Mouse (Mus musculus) stomach, embryonic 14.5 days (tissue): ENCODE measurements around the gene Podxl2. TPM values are rescaled to one million over a fixed set of nuclear protein-coding genes. Genes with fewer than 3 reads are reported as not detected.

Source experiments
- ATAC-seq: fragments of 200-750 bp; cut with Nextera tagmentation; 2 replicates; pipeline ENCODE4 v1.8.0; 2017; ENCODE audit warnings: low read depth, moderate TSS enrichment; ENCODE audit not compliant: insufficient number of reproducible peaks, insufficient read depth, low FRiP score
- H3K27ac ChIP-seq: fragments of 300-500 bp; sonication (generic); 2 replicates; pipeline ENCODE4 v1.5.1; 2014; ENCODE audit warnings: mild to moderate bottlenecking, low read length, moderate library complexity, mixed read lengths
- H3K27me3 ChIP-seq: fragments of 300-500 bp; sonication (generic); 2 replicates; pipeline ENCODE4 v1.6.1; 2014; ENCODE audit warnings: low read length, control low read depth, mixed read lengths; ENCODE audit not compliant: control insufficient read depth, insufficient read depth
- H3K36me3 ChIP-seq: fragments of 300-500 bp; sonication (generic); 2 replicates; pipeline ENCODE4 v1.6.1; 2014; ENCODE audit warnings: mild to moderate bottlenecking, control low read depth, low read length, moderate library complexity, mixed read lengths; ENCODE audit not compliant: control insufficient read depth, insufficient read depth
- H3K4me1 ChIP-seq: fragments of 300-500 bp; sonication (generic); 2 replicates; pipeline ENCODE4 v1.6.1; 2014; ENCODE audit warnings: low read length, control low read depth, mixed read lengths; ENCODE audit not compliant: control insufficient read depth, insufficient read depth
- H3K4me2 ChIP-seq: fragments of 300-500 bp; sonication (generic); replicated peaks from 2 replicates; pipeline ENCODE4 v1.6.1; 2014; ENCODE audit warnings: low read depth, low read length, control low read depth
- H3K4me3 ChIP-seq: fragments of 300-500 bp; sonication (generic); 2 replicates; pipeline ENCODE4 v1.5.1; 2014; ENCODE audit warnings: low read depth, low read length, control low read depth
- H3K9ac ChIP-seq: fragments of 300-500 bp; sonication (generic); replicated peaks from 2 replicates; pipeline ENCODE4 v1.6.1; 2014; ENCODE audit warnings: low read depth, mild to moderate bottlenecking, control low read depth, low read length, moderate library complexity, mixed read lengths
- H3K9me3 ChIP-seq: fragments of 300-500 bp; sonication (generic); 2 replicates; pipeline ENCODE4 v1.6.1; 2016; ENCODE audit warnings: low read depth, low read length, control low read depth; ENCODE audit not compliant: control insufficient read depth
- WGBS: fragments of 180-500 bp; shearing (Covaris S2); extraction: QIAGEN DNeasy Blood & Tissue Kit; methylation state at CpG from one replicate; pipeline ENCODE4 v1.1.7; 2014; 5-methylcytosine and 5-hydroxymethylcytosine counted together
- polyA plus RNA-seq: library from polyadenylated mRNA; unstranded; fragments of >200 nt; fragmentation: Nextera tagmentation; extraction: Ambion mirVana; gene quantifications from 2 replicates; pipeline ENCODE4 v1.2.1, GENCODE M21; 2014

Gene Podxl2
- polyA plus RNA-seq, 1 experiment from 2014 or later: 85.3 TPM

GRCm38 (mm10) chr6:88832663-88833062 is 42.2 kb downstream of the Podxl2 start:
- no peak overlapping the region for H3K9ac ChIP-seq
- 78% methylated on average over 5 of the region's 5 CpGs for WGBS

GRCm38 (mm10) chr6:88831456-88831855 is 43.4 kb downstream of the Podxl2 start:
- Histone ChIP-seq H3K27ac (no peak overlapping the region), H3K4me2 (no peak overlapping the region), H3K4me1 (peaks cover 6% of the 10 kb centered on the region; the same call in 1 of the 2 replicates), H3K36me3 (peaks cover 9% of the 10 kb centered on the region), H3K4me3 (no peak overlapping the region), H3K9me3 (no peaks in the 10 kb centered on the region), H3K27me3 (no peaks in the 10 kb centered on the region), H3K9ac (no peak overlapping the region)
- WGBS: 23% methylated on average over 8 of the region's 8 CpGs
- peak; percentile 53; the same call in 1 of the 2 replicates for ATAC-seq

More at GRCm38 (mm10) chr6:88832663-88833062, 42.2 kb downstream of the Podxl2 start:
- H3K36me3 ChIP-seq: peaks cover 9% of the 10 kb centered on the region
- no peaks in the 10 kb centered on the region for H3K27me3 ChIP-seq
- no peak overlapping the region for H3K27ac ChIP-seq
- H3K4me1 ChIP-seq: no peaks in the 10 kb centered on the region
- no peak overlapping the region for H3K4me2 ChIP-seq
- no peaks in the 10 kb centered on the region for H3K9me3 ChIP-seq
- no peak for ATAC-seq
- no peak overlapping the region for H3K4me3 ChIP-seq

DNA sequence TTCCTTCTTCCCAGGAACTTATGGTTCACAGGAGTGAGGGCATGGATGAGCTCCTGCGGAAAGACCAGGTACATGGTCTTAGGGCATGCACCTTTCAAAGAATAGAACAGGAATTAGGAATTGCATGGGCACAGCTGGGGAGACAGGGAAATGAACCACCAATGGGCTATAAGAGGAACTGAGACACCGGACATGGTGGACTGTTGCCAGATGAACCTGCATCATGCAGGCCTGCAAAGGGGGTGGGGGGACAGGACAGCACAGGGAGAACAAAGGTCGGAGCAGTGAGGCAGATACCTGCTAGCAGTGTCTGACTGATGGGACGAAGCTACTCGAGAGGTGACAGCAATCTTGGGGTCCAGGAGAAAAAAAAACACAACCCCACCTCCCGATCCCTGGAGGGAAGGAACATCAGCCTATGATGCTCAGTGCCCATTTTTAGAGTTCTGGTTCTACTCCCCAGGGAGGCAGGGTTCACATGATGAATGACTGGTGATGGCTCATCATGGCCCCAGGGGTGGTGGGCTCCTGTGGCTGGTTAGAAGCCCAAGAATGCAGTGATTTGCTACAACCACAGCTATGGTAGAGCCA is 44.6 kb downstream of the Podxl2 start:
- H3K4me3 ChIP-seq: no peak overlapping the region
- H3K27ac ChIP-seq: no peak overlapping the region
- no peaks in the 10 kb centered on the region for H3K27me3 ChIP-seq
- H3K4me1 ChIP-seq: peaks cover 6% of the 10 kb centered on the region; the same call in 1 of the 2 replicates
- H3K9ac ChIP-seq: no peak overlapping the region
- H3K9me3 ChIP-seq: no peaks in the 10 kb centered on the region
- WGBS: 91% methylated on average over 6 of the region's 6 CpGs
- H3K4me2 ChIP-seq: no peak overlapping the region
- no peak for ATAC-seq
- H3K36me3 ChIP-seq: no peaks in the 10 kb centered on the region; the same call in 1 of the 2 replicates

- H3K9me3 ChIP-seq: no peaks in the 10 kb centered on the region
- no peak for ATAC-seq
- no peaks in the 10 kb centered on the region; the same call in 1 of the 2 replicates for H3K36me3 ChIP-seq
- H3K9ac ChIP-seq: no peak overlapping the region
- no peak overlapping the region for H3K27ac ChIP-seq
- no peak overlapping the region for H3K4me2 ChIP-seq
- H3K27me3 ChIP-seq: no peaks in the 10 kb centered on the region
- peaks cover 6% of the 10 kb centered on the region; the same call in 1 of the 2 replicates for H3K4me1 ChIP-seq
- WGBS: 79% methylated on average over 4 of the region's 4 CpGs
- no peak overlapping the region for H3K4me3 ChIP-seq
These were observed 45.3 kb downstream of the Podxl2 start for GRCm38 (mm10) chr6:88829579-88829978.

GRCm38 (mm10) chr6:88828206-88829009 is 46.4 kb downstream of the Podxl2 start:
- H3K4me2 ChIP-seq: no peak overlapping the region
- WGBS: 66% methylated on average over 15 of the region's 15 CpGs

DNA sequence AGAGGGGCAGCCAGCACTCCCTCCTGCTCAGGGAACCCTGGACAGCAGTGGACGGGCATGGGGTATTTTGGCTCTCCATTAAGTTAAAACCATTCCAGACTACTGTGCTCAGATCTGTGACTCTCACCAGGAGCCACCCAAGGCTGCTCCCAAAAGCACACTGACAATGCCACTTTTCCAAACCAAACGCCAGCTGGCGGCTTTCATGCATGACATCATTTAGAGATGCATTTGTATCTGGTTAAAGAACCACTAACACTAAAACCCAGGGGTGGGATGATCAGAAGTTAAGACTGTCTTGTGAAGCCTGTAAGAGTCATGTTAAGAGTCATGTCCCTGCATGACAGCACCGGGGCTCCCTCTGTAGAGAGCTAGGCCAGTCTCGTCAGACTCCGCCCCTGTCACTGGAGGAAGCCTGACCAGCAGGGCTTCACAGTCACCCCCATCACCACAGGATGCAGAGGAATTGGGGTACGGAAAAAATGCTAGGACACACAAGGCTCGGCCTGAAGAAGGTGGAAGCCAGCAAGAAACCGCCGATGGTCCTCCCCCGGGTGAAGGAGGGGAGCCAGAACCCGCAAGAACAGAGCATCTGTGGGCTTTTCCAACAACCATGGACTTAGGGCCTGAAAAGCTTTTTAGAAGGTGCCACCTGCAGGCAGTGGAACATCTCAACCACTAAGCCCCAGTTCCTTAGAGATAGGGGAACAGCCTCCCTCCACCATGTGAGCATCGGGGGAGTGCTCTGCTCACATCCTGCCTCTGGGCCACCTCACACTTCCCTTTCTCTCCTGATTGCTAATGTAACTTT is 47.2 kb downstream of the Podxl2 start:
- Histone ChIP-seq H3K9ac (no peak overlapping the region), H3K36me3 (no peaks in the 10 kb centered on the region; the same call in 1 of the 2 replicates), H3K9me3 (no peaks in the 10 kb centered on the region), H3K27ac (no peak overlapping the region), H3K4me1 (peaks cover 6% of the 10 kb centered on the region; the same call in 1 of the 2 replicates), H3K4me2 (no peak overlapping the region), H3K27me3 (no peaks in the 10 kb centered on the region), H3K4me3 (no peak overlapping the region)
- WGBS: 56% methylated on average over 13 of the region's 13 CpGs
- no peak for ATAC-seq

More at GRCm38 (mm10) chr6:88828206-88829009, 46.4 kb downstream of the Podxl2 start:
- Histone ChIP-seq H3K27me3 (no peaks in the 10 kb centered on the region), H3K4me1 (peaks cover 6% of the 10 kb centered on the region; the same call in 1 of the 2 replicates), H3K36me3 (no peaks in the 10 kb centered on the region; the same call in 1 of the 2 replicates), H3K9ac (no peak overlapping the region), H3K27ac (no peak overlapping the region), H3K4me3 (no peak overlapping the region), H3K9me3 (no peaks in the 10 kb centered on the region)
- ATAC-seq: no peak

- no peak overlapping the region for H3K27ac ChIP-seq
These were observed 47.9 kb downstream of the Podxl2 start for GRCm38 (mm10) chr6:88826965-88827364.

GRCm38 (mm10) chr6:88826545-88826944 is 48.3 kb downstream of the Podxl2 start:
- H3K27me3 ChIP-seq: no peaks in the 10 kb centered on the region
- 32% methylated on average over 6 of the region's 6 CpGs for WGBS
- ATAC-seq: peak; percentile 47; the same call in 1 of the 2 replicates
- H3K27ac ChIP-seq: no peak overlapping the region
- no peak overlapping the region for H3K9ac ChIP-seq
- peaks cover 6% of the 10 kb centered on the region; the same call in 1 of the 2 replicates for H3K4me1 ChIP-seq
- no peak overlapping the region for H3K4me2 ChIP-seq
- no peaks in the 10 kb centered on the region; the same call in 1 of the 2 replicates for H3K36me3 ChIP-seq
- H3K9me3 ChIP-seq: no peaks in the 10 kb centered on the region
- no peak overlapping the region for H3K4me3 ChIP-seq

More at GRCm38 (mm10) chr6:88826965-88827364, 47.9 kb downstream of the Podxl2 start:
- Histone ChIP-seq H3K9ac (no peak overlapping the region), H3K36me3 (no peaks in the 10 kb centered on the region; the same call in 1 of the 2 replicates), H3K27me3 (no peaks in the 10 kb centered on the region), H3K4me3 (no peak overlapping the region), H3K9me3 (no peaks in the 10 kb centered on the region), H3K4me2 (no peak overlapping the region), H3K4me1 (peaks cover 6% of the 10 kb centered on the region; the same call in 1 of the 2 replicates)
- no peak for ATAC-seq
- WGBS: 63% methylated on average over 3 of the region's 3 CpGs
